Mouse (Mus musculus) MEL (cell line): ENCODE results near the gene Tymp. TPM values are rescaled to one million over a fixed set of nuclear protein-coding genes. Genes with fewer than 3 reads are reported as not detected.

ENCODE experiments used
- DNase-seq: peaks from one replicate; pipeline ENCODE4 v3.0.0; 2011; ENCODE audit warnings: low read depth, low spot score
- H3K27ac ChIP-seq: 2 replicates; pipeline ENCODE4 v1.5.1; 2012; ENCODE audit warnings: low read depth, mild to moderate bottlenecking, control low read depth, low read length, moderate library complexity; ENCODE audit not compliant: control insufficient read depth
- H3K27me3 ChIP-seq, 2 experiments: fragments of 150-350 bp in 1 of 2; sonication (generic) in 1 of 2; 2 replicates each; pipeline ENCODE4 v1.6.1; 2012; ENCODE audit warnings: low read length in 2 of 2, mild to moderate bottlenecking in 2 of 2, improper control_type of control experiment in 1 of 2, moderate library complexity in 1 of 2; ENCODE audit not compliant: insufficient read depth in 2 of 2, control insufficient read depth in 1 of 2
- H3K36me3 ChIP-seq, 2 experiments: 2 replicates each; pipeline ENCODE4 v1.6.1; 2012 to 2014; ENCODE audit warnings: low read length in 2 of 2, improper control_type of control experiment in 1 of 2, inconsistent platforms in 1 of 2, mild to moderate bottlenecking in 1 of 2; ENCODE audit not compliant: insufficient read depth in 2 of 2, control insufficient read depth in 1 of 2
- H3K4me1 ChIP-seq, 2 experiments: fragments of 150-350 bp in 1 of 2; sonication (generic) in 1 of 2; 2 replicates each; pipeline ENCODE4 v1.6.1; 2012; ENCODE audit warnings: low read length in 2 of 2, improper control_type of control experiment in 1 of 2, mild to moderate bottlenecking in 1 of 2; ENCODE audit not compliant: insufficient read depth in 2 of 2, control insufficient read depth in 1 of 2
- H3K4me3 ChIP-seq, 2 experiments: fragments of 150-350 bp in 1 of 2; sonication (generic) in 1 of 2; 2 replicates each; pipeline ENCODE4 v1.5.1; 2012; ENCODE audit warnings: low read depth in 2 of 2, low read length in 2 of 2, mild to moderate bottlenecking in 2 of 2, moderate library complexity in 2 of 2, control low read depth in 1 of 2, improper control_type of control experiment in 1 of 2; ENCODE audit not compliant: control insufficient read depth in 1 of 2, insufficient read depth in 1 of 2
- H3K79me2 ChIP-seq: 2 replicates; pipeline ENCODE4 v1.6.1; 2012; ENCODE audit warnings: mild to moderate bottlenecking, low read length, moderate library complexity; ENCODE audit not compliant: control insufficient read depth, poor library complexity, insufficient read depth
- H3K9ac ChIP-seq: 2 replicates; pipeline ENCODE4 v1.6.1; 2012; ENCODE audit warnings: low read depth, mild to moderate bottlenecking, control low read depth, low read length, moderate library complexity; ENCODE audit not compliant: control insufficient read depth, poor library complexity, severe bottlenecking
- H3K9me3 ChIP-seq: fragments of 150-350 bp; sonication (generic); replicated peaks from 2 replicates; pipeline ENCODE4 v1.6.1; 2012; ENCODE audit warnings: mild to moderate bottlenecking, low read length, improper control_type of control experiment, moderate library complexity; ENCODE audit not compliant: insufficient read depth
- CHD1 ChIP-seq: IDR thresholded peaks from 2 replicates; pipeline ENCODE4 v1.6.1; 2012; ENCODE audit warnings: low read depth, mild to moderate bottlenecking, inconsistent platforms, low read length, improper control_type of control experiment
- CHD2 ChIP-seq: IDR thresholded peaks from 2 replicates; pipeline ENCODE4 v1.6.1; 2011; ENCODE audit warnings: low read length, improper control_type of control experiment
- EP300 ChIP-seq, 2 experiments: IDR thresholded peaks; 2 replicates each; pipeline ENCODE4 v1.6.1; 2011; ENCODE audit warnings: improper control_type of control experiment in 2 of 2, low read length in 2 of 2, low read depth in 1 of 2, mild to moderate bottlenecking in 1 of 2
- GABPA ChIP-seq: IDR thresholded peaks from 2 replicates; pipeline ENCODE4 v1.6.1; 2012; ENCODE audit warnings: low read depth, mild to moderate bottlenecking, inconsistent platforms, low read length, improper control_type of control experiment, moderate library complexity
- GATA1 ChIP-seq: IDR thresholded peaks from 2 replicates; pipeline ENCODE4 v1.6.1; 2011; ENCODE audit warnings: low read depth, low read length, improper control_type of control experiment
- KAT2A ChIP-seq: conservative IDR thresholded peaks from 2 replicates; pipeline ENCODE4 v1.6.1; 2012; ENCODE audit warnings: low read depth, low read length, improper control_type of control experiment, inconsistent platforms
- MAX ChIP-seq: IDR thresholded peaks from 2 replicates; pipeline ENCODE4 v1.6.1; 2011; ENCODE audit warnings: low read length, improper control_type of control experiment
- MAZ ChIP-seq: IDR thresholded peaks from 2 replicates; pipeline ENCODE4 v1.6.1; 2012; ENCODE audit warnings: low read depth, mild to moderate bottlenecking, inconsistent platforms, low read length, improper control_type of control experiment
- MEF2A ChIP-seq: IDR thresholded peaks from 2 replicates; pipeline ENCODE4 v1.6.1; 2014; ENCODE audit warnings: low read depth, mild to moderate bottlenecking, inconsistent platforms, low read length, improper control_type of control experiment; ENCODE audit not compliant: poor library complexity, insufficient replicate concordance, severe bottlenecking; ENCODE audit errors: extremely low read depth
- MYC ChIP-seq: IDR thresholded peaks from 2 replicates; pipeline ENCODE4 v1.6.1; 2011; ENCODE audit warnings: low read depth, mild to moderate bottlenecking, low read length, improper control_type of control experiment, moderate library complexity
- POLR2AphosphoS2 ChIP-seq: IDR thresholded peaks from 2 replicates; pipeline ENCODE4 v1.6.1; 2011; ENCODE audit warnings: low read length, improper control_type of control experiment
- TCF12 ChIP-seq: IDR thresholded peaks from 2 replicates; pipeline ENCODE4 v1.6.1; 2014; ENCODE audit warnings: low read depth, mild to moderate bottlenecking, inconsistent platforms, low read length, improper control_type of control experiment, moderate library complexity
- USF1 ChIP-seq: IDR thresholded peaks from 2 replicates; pipeline ENCODE4 v1.6.1; 2014; ENCODE audit warnings: low read depth, mild to moderate bottlenecking, inconsistent platforms, low read length, improper control_type of control experiment, moderate library complexity
- USF2 ChIP-seq, 2 experiments: IDR thresholded peaks; 2 replicates each; pipeline ENCODE4 v1.6.1; 2011 to 2012; ENCODE audit warnings: improper control_type of control experiment in 2 of 2, low read length in 2 of 2, borderline replicate concordance in 1 of 2, inconsistent platforms in 1 of 2, low read depth in 1 of 2, mild to moderate bottlenecking in 1 of 2; ENCODE audit not compliant: insufficient read depth in 1 of 2
- ZMIZ1 ChIP-seq: IDR thresholded peaks from 2 replicates; pipeline ENCODE4 v1.6.1; 2012; ENCODE audit warnings: low read depth, mild to moderate bottlenecking, inconsistent platforms, low read length, improper control_type of control experiment, moderate library complexity
- polyA plus RNA-seq, 2 experiments: library from polyadenylated mRNA; stranded (reverse) in 1 of 2; unstranded in 1 of 2; fragments of >175 nt in 1 of 2; fragments of >200 nt in 1 of 2; gene quantifications; 2 replicates each; pipeline versions ENCODE4 v1.2.1 to v1.2.4; 2012; ENCODE audit warnings: low replicate concordance in 2 of 2, low read depth in 1 of 2; ENCODE audit not compliant: insufficient read length in 2 of 2, insufficient read depth in 1 of 2, missing spikeins in 1 of 2
- total RNA-seq: library from RNA; depleted of rRNA; stranded (reverse); fragments of 300-350 nt; gene quantifications from 2 replicates; pipeline ENCODE4 v1.2.3, GENCODE M21; 2012

Gene Tymp
- total and polyA plus RNA-seq, 3 experiments = 1.5 to 2.0 TPM; not detected in 1

DNA sequence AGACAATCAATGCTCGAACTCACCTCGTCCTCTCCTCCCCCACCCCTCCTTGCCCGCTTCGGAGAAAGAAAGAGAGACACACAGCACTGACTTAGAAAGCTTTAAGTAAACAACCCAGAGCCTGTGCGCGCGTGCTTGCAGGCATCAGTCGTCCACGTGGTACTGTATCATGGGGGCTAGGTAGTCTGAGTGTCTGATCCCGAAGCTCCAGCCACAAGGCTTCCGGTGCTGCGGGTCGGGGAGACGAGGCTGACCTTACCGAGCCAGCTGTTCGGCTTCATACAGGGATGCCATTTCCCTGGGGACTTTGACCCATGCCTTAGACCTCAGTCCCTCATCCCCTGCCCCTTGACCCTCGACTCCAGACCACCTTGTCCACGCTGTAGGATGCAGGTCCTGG is 523 bp upstream of the Tymp start:
- H3K27ac ChIP-seq = no peak overlapping the region
- H3K27me3 ChIP-seq = no peaks in the 10 kb centered on the region
- no peaks in the 10 kb centered on the region for H3K9me3 ChIP-seq
- peaks cover 0 to 11% of the 10 kb centered on the region in 2 experiments; a peak in 1 of 4 replicates for H3K4me1 ChIP-seq
- H3K36me3 ChIP-seq = peaks cover 0 to 10% of the 10 kb centered on the region in 2 experiments; a peak in 2 of 4 replicates
- no peak overlapping the region for H3K4me3 ChIP-seq
- DNase-seq = no peak
- H3K79me2 ChIP-seq = peaks cover 15% of the 10 kb centered on the region
- H3K9ac ChIP-seq = no peak overlapping the region
- TF ChIP-seq TCF12 (no peak), POLR2AphosphoS2 (no peak), USF2 (IDR thresholded peaks at IDR 0.05; ENCODE audit: borderline replicate concordance in 1 of 2, insufficient read depth in 1 of 2, low read depth in 1 of 2, low read length in 2 of 2) (no peak), USF1 (no peak), MAX (no peak)

DNA sequence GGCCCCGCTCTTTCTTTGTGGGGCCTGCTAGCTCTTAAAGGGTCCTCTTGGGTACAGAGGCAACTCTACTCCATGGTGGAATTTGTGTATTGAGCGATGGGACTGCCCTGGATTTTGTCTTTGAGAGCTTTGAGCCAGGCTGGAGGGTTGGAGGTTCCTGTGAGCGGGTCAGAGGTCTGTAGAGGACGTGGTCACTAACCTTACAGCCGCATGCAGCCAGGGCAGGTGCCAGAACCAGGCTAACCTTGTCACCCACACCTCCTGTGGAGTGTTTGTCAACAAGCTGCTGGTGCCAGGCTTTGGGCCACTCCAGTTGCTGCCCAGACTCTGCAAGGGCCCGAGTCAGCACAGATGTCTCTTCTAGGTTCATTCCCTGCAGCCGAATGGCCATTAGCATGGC is 799 bp downstream of the Tymp start:
- no peaks in the 10 kb centered on the region for H3K9me3 ChIP-seq
- TF ChIP-seq GABPA (no peak), USF2 (IDR thresholded peaks at IDR 0.05; ENCODE audit: borderline replicate concordance in 1 of 2, insufficient read depth in 1 of 2, low read depth in 1 of 2, low read length in 2 of 2) (no peak), GATA1 (no peak), TCF12 (no peak), MAX (no peak), KAT2A (no peak), MEF2A (no peak), MAZ (no peak), EP300 (IDR thresholded peaks at IDR 0.05; ENCODE audit: low read depth in 1 of 2, low read length in 2 of 2) (no peak), CHD2 (no peak), MYC (no peak), CHD1 (no peak), USF1 (no peak), ZMIZ1 (no peak)
- H3K27ac ChIP-seq = no peak overlapping the region
- H3K27me3 ChIP-seq = no peaks in the 10 kb centered on the region
- H3K9ac ChIP-seq = no peak overlapping the region
- peaks cover 0 to 11% of the 10 kb centered on the region in 2 experiments; a peak in 1 of 4 replicates for H3K4me1 ChIP-seq
- DNase-seq = no peak
- peaks cover 5 to 10% of the 10 kb centered on the region in 2 experiments; a peak in 3 of 4 replicates for H3K36me3 ChIP-seq
- H3K79me2 ChIP-seq = peaks cover 20% of the 10 kb centered on the region
- no peak overlapping the region for H3K4me3 ChIP-seq
